Mouse (Mus musculus) T-helper 17 cell (primary cell): Measurements from ENCODE around the gene Tmtc1.

ENCODE experiments used
- in situ Hi-C, 2 experiments: fragments of 300-600 bp; cut with MboI, MseI; formaldehyde crosslinking; loops; 1 replicate in 1 of 2; 2 replicates in 1 of 2; pipeline ENCODE4 v1.15.1; 2025; ENCODE audit warnings: high pct_unique_total_duplicates in 2 of 2

Tmtc1 gene

DNA sequence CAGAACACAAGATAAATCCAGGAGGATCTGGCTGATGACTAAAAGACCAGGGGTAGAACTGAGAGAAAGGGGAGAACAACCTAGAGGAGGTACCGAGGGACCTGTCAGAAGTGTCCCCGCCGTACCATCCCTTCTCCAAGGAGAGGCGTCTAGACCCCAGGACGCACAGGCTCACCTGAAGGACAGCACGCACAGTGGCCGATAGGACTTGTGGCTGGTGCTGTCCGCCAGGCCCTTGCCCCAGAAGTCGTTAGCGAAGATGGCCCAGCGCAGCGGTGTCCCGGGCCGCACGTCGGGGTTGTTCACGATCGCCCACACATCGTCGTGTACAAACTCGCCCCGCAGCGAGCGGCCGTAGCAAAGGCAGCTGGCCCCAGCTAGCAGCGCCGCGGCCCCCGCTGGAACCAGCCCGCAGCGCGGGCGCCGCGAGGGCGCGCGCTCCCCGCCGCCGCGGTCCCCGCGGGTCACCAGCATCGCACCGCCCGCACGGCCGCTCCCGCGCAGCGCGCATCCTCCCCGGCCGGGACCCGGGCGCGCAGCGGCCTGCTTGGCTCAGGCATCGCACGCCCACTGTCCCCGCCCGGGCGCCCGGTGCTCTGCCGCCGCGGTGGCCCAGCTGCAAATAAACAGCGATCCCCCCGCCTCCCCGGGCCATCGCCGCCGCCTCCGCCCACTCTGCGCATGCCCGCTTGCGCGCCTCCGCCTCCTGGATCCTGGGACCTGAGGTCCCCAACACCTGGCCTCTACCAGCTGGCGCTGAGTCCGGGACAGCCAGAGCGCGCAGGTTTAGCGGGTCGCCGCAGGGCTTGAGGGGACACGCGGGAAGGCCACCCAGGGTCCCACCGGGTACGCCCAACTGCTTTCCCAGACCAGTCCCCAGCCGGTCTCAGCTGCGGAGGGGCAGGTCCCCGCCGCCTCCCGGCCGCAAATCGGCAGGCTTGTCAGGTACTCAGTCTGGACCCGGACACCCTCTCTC lies at the start of gene Tmtc1:
Gene Tmtc1, minus strand, starts transcription at position 664 of the 976 bp plus-strand sequence.
- in situ Hi-C loops: no loop called here

DNA sequence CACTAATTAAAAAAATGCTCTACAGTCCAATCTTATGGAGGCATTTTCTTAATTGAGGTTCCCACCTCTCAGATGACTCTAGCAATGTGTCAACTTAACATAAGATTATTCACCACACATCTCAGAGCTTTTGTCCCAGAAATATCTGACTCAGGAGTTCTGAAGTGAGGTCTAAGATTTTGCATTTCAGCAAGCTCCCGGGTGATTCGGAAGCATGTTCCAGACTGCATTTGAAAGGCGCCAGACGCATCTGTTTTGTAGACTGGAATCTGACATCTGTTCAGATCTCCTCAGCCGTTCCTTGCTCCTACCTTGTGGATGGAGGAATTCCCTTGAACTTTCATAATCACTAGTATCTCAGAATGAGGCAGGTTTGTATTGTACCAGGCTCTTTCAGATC lies 47.7 kb upstream of the Tmtc1 start:
- in situ Hi-C loops: no loop called here

DNA sequence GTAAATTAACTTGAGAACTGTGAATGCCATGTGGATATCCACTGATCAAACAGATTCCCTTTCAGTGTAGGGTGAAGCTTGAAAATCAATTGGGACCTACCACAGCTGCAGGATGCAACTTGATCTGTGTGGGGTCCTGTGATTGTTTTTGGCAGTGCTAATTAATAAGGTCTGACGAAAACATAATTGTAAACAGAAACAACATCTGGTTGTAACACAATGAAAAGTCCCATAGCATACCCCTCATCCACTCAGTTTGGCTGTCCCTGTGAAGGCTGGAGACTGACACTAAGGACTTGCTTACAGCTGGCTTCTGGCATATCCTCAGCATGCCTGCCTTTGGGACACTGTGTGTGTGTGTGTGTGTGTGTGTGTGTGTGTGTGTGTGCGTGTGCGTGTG lies 42.6 kb upstream of the Tmtc1 start:
- in situ Hi-C loops: no loop called here

DNA sequence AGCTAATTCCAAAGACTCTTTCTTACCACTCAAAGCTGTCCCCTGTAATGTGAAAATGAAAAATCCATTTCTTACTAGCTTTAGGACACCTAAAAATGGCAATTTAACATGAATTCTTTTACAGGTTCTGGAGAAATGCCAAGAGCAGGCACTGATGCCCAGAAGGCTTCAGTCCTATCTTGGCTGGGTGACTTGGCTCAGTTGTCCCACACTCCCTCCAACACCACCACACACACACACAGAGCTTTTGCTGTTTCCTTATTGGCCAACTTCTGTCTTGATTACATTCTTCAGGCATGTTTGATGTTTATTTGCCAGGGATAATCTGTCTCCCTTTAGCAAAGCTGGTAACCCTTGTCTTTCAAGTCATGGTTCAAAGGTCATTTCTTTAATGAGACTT lies 37.7 kb upstream of the Tmtc1 start:
- in situ Hi-C loops: no loop called here

DNA sequence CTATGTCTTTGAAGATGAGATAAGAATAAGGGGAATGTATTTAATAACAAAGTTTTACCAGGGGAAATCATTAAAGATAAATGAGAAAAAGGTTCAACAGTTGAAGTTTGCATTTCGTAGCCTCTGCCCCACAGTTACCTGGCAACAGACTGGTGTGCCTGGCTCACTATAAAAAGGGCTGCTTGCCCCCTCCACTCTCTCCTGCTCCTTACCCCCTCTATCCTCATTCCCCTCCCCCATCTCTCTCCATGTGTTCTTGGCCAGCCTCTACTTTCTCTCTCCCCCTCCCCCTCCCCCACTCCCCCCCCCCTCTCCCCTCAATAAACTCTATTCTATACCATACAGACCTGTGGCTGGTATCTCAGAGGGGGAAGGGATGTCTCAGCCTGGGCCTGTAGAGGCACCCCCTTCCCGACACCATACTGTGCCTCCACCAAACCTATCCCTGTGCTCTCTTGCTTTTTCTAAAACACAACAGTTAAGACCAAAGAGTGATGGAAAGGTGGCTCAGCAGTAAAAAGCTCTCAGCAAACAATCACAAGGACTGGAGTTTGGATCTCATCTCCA lies 35.6 kb upstream of the Tmtc1 start:
- in situ Hi-C loops: no loop called here

DNA sequence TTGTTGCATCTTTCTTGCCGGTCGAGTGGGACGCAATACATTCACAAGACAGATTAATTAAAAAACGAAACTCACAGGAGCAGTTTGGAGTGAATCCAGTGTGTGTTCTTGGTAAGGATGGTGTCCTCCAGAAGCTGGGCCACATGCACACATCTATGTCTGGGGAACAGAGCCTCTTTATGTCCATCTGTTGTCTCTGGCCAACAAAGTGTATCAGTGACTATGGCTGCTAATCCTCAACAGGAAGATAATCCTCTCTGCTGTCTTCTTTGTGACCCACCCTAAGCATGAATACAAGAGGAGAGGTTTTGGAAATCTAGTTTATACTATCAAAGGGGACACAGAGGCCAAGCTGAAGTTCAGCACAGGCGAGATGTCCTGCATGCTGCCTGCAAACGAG lies 34.2 kb upstream of the Tmtc1 start:
- in situ Hi-C loops: no loop called here

DNA sequence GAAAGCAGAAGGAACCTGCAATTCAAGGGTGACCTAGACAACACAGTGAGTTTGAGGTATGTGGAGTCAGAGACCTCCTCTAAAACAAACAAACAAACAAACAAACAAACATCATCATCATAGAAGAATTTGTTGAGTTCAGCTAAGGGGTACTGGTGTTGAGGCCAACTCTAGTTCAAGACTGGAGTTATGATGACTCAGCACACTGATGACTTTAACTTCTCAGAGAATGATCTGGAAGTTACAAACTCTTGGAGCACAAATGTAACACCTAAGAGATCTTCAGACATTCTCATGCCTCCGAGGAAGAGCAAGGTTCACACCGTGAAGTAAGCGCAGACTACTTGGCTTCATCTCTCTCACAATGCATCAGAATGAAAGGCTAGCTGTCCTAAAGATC lies 28.1 kb upstream of the Tmtc1 start:
- in situ Hi-C loops: no loop called here

DNA sequence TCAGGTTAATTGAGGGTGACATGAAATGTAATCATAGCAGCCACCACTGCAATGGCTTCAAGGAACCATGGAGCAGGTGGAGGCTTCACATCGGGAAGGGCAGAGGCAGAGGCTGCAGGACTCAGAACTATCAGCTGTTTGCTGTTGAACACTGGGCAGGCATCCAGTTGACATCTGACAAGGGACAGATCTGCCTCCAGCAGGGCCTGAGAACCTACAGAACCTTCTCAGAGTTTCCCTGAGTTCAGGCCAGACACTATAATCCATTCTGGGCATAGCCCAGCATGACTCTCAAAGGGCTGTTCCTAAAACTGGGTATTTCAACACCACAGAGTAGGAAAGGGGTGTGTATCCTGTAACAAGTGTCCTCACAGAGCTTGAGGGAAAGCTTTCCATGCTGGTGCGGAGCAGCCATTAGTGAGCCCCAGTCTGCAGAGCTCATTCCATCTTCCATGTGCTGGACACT lies 23.8 kb upstream of the Tmtc1 start:
- in situ Hi-C loops: loop anchor here in 1 of 2 experiments (10.0 kb wide), 1 partner anchor 587 kb away; no protein-coding TSS in a partner anchor

DNA sequence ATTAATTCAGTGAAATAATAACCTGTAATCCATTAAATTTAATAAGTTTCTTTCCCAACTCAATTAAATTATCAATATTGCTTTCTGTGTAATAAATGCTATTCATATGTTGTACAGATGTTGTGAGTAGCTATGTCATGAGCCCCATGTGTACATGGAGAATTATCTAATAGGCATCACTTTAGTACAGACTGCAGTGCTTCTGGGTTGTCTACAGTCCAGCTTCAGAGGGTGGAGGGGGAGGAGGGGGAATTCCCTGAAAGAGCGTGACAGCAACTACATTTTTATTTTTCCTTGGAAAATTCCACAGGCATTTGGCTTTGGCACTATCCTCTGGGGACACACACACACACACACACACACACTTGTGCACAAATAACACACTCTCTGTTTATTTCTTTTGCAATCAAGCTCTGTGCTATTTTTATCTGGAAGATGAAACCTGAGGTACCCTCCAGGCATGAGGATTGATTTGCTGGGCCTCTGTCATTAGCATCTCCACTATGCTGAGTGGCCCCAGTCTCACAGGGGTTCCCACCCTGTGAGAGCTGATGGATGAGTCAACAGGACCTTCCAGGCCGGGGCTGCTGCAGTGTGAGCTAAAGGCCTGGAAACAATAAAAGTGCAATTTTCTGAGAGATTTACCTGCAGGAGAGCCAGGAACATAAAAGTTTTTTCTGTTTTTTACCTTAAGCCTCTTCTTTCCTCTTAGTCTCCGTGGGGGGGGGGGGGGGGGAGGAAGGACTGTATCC lies 23.2 kb upstream of the Tmtc1 start:
- in situ Hi-C loops: loop anchor here in 1 of 2 experiments (10.0 kb wide), 1 partner anchor 587 kb away; no protein-coding TSS in a partner anchor

DNA sequence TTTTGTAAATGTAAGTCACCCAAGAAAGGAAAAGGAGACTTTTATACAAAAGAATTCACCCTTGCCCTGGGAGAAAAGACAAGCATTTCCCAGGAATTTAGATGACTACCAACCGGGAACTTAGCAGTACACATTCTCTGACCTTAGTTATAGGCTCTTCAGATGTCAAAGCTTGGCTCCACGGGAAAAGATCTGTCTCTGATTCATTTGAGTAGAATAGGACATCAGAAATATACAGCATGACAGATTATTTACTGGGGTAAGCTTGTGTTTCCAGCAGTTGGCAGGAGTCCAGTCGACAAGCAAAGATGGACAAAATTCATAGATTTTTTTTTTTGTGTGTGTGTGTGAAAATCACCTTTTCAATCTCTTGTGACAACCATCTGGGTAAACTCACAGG lies 15.4 kb upstream of the Tmtc1 start:
- in situ Hi-C loops: loop anchor here (10.0 kb wide), 2 partner anchors 445 to 595 kb away; no protein-coding TSS in a partner anchor

DNA sequence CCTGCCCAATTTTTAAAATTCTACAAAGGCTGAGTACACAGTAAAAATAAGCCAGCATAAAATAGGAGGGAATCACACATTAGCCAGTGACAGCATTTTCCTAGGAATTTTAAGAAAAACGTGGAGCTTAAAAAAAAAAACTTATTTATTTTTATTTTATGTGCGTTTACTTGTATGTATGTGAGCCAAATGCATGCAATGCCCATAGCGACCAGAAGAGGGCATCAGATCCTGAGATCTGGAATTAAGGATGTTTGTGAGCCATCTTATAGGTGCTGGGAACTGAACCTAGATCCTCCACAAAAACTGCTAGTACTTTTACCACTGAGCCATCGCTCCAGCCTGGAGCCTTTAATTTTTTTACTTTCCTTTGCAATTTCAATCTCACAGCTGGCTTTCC lies 11.3 kb upstream of the Tmtc1 start:
- in situ Hi-C loops: loop anchor here in 1 of 2 experiments (10.0 kb wide), 1 partner anchor 449 kb away; no protein-coding TSS in a partner anchor

DNA sequence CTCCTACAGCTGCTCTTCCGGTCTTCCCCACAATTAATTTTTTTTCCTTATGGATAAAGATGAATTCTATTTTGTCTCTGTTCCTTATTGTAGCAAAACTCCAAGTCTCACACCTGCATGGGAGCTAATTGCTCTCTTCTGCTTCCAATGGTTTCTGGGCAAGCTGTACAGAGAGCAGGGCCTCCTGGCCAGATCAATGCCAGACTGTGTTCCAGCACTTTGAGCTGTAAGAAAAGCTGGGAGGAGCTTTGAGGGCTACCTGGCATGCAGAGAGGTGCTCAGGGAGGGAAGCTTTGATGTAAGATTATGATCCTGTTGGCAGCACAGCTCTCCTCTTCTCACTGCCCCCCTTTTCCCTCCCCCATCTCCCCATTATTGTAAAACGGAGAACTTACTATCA lies 10.6 kb upstream of the Tmtc1 start:
- in situ Hi-C loops: loop anchor here in 1 of 2 experiments (10.0 kb wide), 1 partner anchor 450 kb away; no protein-coding TSS in a partner anchor

DNA sequence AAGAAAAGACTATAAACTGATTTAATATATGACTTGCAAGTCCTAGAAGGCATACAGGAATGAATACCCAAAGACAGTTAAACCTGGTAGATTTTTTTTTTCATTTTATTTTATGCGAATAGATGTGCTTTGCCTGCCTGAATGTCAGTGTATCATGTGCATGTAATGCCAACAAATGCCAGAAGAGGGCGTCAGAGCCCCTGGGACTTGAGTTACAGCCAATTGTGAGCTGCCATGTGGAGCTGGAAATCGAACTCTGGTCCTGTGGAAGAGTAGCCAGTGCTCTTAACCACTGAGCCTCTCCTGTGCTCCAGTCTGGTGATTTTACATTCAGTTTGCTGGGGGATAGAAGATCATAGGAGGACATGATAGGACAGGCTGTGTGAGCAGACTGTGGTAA lies 4.0 kb upstream of the Tmtc1 start:
- in situ Hi-C loops: no loop called here

DNA sequence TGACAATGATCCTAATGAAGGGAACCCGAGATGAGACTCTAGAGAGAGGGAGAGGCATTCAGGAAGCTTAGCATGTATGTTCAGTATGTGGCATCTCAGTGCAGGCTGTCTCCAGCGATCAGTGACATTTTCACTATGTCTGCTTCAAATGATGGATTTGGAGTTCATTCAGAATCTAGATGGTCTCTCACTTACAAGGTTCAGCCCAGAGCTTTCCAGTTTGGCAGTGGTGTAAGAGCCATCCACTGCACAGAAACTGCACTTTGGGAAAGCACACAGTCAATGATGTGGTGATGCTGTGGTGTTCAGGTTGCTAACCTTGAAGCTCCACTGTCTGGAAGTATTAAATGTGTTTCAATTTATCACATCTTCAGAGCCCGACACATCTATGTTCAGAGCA lies 1.9 kb upstream of the Tmtc1 start:
- in situ Hi-C loops: no loop called here

DNA sequence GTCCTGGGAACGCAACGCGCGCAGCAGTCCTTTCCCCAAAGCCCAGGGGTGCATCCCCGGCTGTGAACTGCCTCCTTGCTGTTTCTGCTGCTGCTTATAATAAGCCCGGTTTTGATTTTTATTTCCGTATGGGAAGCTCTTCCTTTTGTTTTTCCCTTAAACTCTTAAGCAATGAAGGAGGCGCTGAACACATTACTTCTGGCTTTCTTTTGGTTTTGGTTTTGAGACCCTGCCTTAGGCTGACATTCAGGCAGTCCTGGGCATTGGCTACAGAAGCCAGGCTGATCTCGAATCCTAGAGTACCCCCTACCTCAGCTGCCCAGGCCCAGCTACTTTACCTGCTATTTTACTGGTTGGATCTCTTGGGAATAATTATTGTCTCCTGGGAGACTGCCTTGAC lies 607 bp upstream of the Tmtc1 start:
- in situ Hi-C loops: no loop called here

DNA sequence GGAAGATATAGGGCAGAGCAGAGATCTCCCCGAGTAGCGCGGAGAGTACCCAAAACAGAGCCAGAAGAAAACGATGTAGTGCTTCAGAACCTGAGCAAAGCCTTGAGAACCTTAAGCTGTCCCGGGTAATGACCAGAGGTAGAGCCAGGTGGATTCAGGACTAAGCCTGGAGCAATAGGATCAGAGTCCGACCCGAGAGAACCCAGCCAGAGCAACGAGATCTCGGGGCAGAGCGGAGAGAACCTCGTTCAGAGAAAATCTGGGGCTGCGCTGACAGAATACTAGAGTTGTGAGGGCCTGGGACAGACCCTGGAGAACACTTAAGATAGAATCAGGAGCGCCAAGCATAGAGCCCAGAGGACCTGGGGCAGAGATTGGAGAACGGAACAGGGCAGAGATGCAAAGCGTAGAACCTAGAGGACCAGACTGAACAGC lies 881 bp downstream of the Tmtc1 start:
- in situ Hi-C loops: no loop called here

DNA sequence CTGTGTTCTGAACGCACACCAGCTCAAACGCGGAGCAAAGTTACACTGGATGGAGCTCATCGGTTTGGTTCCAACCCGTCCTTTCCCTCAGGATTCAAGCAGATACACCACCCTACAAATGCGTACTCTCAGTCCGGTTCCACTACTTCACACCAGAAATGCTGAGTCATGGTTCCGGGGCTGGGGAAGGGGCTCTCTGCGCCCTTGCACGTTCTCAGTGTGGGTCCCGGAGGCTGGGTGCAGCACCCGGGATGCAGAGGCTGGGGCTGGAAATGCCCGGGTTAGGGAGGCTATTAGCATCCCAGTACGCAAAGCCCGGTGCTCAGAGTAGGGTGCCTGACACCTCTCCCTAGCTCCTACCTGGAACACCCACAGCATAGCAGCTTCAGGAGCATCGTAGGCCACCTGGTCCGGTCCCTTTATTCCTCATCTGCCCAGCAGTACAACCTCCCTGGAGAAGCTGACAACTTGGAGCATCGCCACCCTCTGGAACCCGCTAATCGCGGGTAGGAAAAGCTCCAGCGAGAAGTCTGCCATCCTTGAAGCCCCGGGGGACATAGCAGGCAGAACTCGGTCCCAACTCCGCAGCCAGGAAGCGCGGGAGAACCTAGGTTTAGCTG lies 1.4 kb downstream of the Tmtc1 start:
- in situ Hi-C loops: no loop called here

DNA sequence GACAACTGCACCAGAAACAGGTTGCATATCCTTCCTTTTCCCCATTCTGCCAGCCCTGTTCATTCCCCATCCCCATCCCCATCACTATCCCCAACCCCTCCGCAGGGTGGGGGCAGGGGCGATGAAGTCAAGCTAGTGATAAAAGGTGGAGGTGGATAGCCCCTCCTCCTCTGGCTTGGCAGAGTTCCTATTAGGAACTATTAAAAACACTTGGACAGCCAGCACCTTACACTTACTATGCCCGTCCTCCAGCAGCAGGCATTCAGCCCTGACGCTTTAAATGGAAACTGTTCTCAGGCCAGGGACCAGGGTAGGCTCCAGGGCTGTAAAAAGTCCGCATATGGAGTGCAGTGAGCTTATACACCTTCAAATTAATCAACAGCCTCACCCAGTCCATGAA lies 2.3 kb downstream of the Tmtc1 start:
- in situ Hi-C loops: no loop called here

DNA sequence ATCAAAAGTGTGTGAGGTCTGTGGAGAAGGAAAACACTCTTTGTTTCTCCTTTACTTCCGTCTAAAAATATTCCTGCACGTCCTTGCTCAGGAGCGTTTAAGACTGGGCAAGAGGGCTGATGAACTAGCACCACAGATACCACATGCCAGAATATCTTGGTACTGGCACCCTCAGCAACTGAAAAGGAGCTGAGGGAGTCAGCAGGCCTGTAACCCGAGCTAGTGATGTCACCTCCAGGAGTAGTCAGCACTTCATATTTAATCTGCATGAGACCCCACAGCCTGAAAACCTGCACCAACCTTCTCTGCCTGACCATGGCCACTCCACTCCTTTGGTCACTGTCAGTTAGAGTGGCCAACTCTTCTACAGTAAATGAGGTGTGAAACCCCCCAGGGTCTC lies 5.1 kb downstream of the Tmtc1 start:
- in situ Hi-C loops: no loop called here

DNA sequence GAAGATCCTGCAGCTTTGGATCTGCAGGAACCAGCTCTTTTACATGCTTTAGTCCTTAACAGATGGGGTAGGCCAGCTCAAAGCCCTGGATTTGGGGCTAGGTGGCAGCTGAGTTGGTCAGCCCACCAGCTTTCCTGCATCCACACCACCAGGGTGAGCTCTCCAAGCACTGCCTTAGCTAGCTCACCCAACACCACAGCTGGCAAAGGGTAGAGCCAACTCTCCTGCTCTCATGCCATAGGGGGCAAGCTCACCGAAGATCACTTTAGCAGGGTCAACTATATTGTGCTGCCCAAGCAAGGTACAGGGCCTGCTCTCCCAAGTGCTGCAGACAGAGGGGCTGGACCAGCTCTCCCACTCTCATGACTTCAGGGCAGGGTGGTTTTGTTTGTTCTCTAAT lies 6.6 kb downstream of the Tmtc1 start:
- in situ Hi-C loops: no loop called here

DNA sequence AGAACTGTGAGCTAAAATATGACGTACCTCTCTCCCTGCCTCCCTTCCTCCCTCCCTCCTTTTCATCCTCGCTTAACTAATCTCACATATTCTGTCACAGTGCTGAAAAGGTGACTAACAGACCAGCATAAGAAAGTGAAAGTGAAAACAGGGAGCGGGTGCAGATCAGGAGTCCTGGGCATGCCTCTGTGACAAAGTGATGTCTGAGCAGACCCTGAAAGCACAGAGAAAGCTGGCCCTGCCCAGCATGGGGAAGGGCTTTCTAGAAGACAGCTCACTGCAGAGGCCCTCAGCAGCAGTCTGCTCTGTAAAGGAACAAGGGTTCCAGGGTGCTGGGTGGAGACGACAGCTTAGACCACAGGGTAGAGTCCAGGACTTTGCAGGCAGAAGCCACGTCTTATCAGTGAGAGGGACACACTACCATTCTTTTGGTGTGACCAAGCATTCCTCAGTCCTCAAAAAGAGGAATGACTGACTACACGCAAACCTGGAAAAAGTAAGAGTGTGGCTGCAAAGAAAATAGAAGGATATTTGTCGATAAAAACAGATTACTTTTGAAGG lies 7.7 kb downstream of the Tmtc1 start:
- in situ Hi-C loops: no loop called here
